Mouse (Mus musculus): ENCODE data around the gene Actr5. TPM values are rescaled to one million over a fixed set of nuclear protein-coding genes. Genes with fewer than 3 reads are reported as not detected.

Actr5 gene
- 8.5 and 12.3 TPM in 2 replicates for polyA plus RNA-seq (2012; ENCODE audit: low replicate concordance)

GRCm38 (mm10) chr2:158624718-158625222, at the start of gene Actr5:
Actr5 (plus strand) TSS chr2:158624888.

DNA sequence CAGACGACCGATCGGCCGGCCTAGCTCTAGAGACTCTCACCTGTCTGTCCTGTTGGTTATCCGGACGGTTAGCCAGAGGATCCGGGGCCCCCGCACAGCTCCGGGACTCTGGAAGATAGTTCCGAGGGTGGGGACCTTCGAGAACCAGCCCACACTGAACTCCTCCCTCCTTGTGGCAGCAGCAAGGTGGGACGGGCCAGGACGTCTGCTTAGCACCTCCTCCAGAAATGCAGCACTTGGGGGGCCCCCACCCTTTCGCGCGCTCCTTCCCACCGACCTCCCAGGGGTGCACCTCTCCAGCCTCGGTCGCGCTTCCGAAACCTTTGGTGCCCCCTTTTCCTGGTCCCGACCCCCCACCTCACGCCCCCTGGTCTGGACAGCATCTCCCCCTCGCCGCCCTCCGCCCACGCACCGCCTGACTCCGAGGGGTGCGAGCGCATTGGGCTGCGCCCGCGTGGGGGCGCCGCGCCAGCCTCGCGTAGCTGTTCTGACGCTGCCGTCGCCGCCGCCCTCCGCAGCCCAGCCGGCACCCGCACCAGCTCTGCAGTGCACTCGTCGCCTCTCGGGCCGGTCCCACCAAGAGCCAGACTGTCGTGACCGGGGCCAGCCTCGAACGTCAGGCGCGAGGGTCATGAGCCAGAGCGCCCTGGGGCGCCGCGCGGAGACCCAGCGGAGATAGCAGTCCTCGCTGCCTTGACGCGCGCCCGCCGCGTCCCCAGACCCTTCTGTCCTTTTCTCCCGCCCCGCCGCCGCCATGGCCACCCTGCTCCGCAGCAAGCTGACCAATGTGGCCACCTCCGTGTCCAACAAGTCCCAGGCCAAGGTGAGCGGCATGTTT, 14.0 kb upstream of the Actr5 start, which contains the start of gene Slc32a1:
Slc32a1 (plus strand) TSS at position 280 of the 838 bp plus-strand sequence.

GRCm38 (mm10) chr2:158665098-158665497, 40.4 kb downstream of the Actr5 start, which contains the start of gene Ppp1r16b:
Ppp1r16b (plus strand) TSS chr2:158665398.

Other genes starting within 250 kb of the Actr5 start
- not detected in 2 replicates for gene Snhg11, start 249.2 kb upstream of the Actr5 start, polyA plus RNA-seq (2012; ENCODE audit: low replicate concordance)
- 4.1 and 6.1 TPM in 2 replicates for gene Ralgapb, start 215.0 kb upstream of the Actr5 start, polyA plus RNA-seq (2012; ENCODE audit: low replicate concordance)
- gene Adig, start 122.3 kb upstream of the Actr5 start, polyA plus RNA-seq (2012; ENCODE audit: low replicate concordance), result not detected in 2 replicates
- gene Arhgap40, start 112.1 kb upstream of the Actr5 start, polyA plus RNA-seq (2012; ENCODE audit: low replicate concordance), result not detected in 2 replicates
- gene Slc32a1, start 14.1 kb upstream of the Actr5 start, polyA plus RNA-seq (2012; ENCODE audit: low replicate concordance), result not detected in 2 replicates
- gene Ppp1r16b, start 40.5 kb downstream of the Actr5 start, polyA plus RNA-seq (2012; ENCODE audit: low replicate concordance), result 4.5 and 7.3 TPM in 2 replicates
- 4.6 and 10.1 TPM in 2 replicates for gene Fam83d, start 143.2 kb downstream of the Actr5 start, polyA plus RNA-seq (2012; ENCODE audit: low replicate concordance)
- gene Dhx35, start 169.9 kb downstream of the Actr5 start, polyA plus RNA-seq (2012; ENCODE audit: low replicate concordance), result 4.2 and 7.7 TPM in 2 replicates

Data from leukemia stem cell, adult 10-12 weeks (primary cell).